Mouse (Mus musculus) CH12.LX (cell line): ENCODE results near the gene Pacsin1. TPM values are rescaled to one million over a fixed set of nuclear protein-coding genes. Genes with fewer than 3 reads are reported as not detected.
A peak's percentile ranks its signal among the peaks of the same experiment; 100 is the strongest.

Experiments
- DNase-seq: peaks from one replicate; pipeline ENCODE4 v3.0.0-alpha.2; 2013; ENCODE audit errors: extremely low read depth
- H3K27ac ChIP-seq: 2 replicates; pipeline ENCODE4 v1.5.1; 2012; ENCODE audit warnings: low read depth, mild to moderate bottlenecking, control low read depth, moderate library complexity; ENCODE audit not compliant: insufficient read depth
- H3K27me3 ChIP-seq: replicated peaks from 2 replicates; pipeline ENCODE3; 2012; ENCODE audit warnings: inconsistent platforms
- H3K36me3 ChIP-seq, 2 experiments: replicated peaks in 1 of 2; 2 replicates each; pipeline versions ENCODE3 to v1.6.1; 2012; ENCODE audit warnings: inconsistent platforms in 1 of 2, low read length in 1 of 2, mild to moderate bottlenecking in 1 of 2, mixed read lengths in 1 of 2, moderate library complexity in 1 of 2; ENCODE audit not compliant: control insufficient read depth in 1 of 2, insufficient read depth in 1 of 2
- H3K4me1 ChIP-seq, 2 experiments: 2 replicates each; pipeline ENCODE4 v1.6.1; 2012; ENCODE audit warnings: inconsistent platforms in 1 of 2, moderate library complexity in 1 of 2; ENCODE audit not compliant: insufficient read depth in 2 of 2, control insufficient read depth in 1 of 2
- H3K4me2 ChIP-seq: 2 replicates; pipeline ENCODE4 v1.6.1; 2012; ENCODE audit warnings: low read depth, mild to moderate bottlenecking, control low read depth; ENCODE audit not compliant: poor library complexity, insufficient read depth, severe bottlenecking
- H3K4me3 ChIP-seq, 3 experiments: fragments of 150-350 bp in 1 of 3; sonication (generic) in 1 of 3; replicated peaks in 1 of 3; 2 replicates each; pipeline versions ENCODE3 to v1.5.1; 2011 to 2012; ENCODE audit warnings: low read depth in 2 of 3, low read length in 2 of 3, mild to moderate bottlenecking in 2 of 3, moderate library complexity in 2 of 3, control low read depth in 1 of 3, improper control_type of control experiment in 1 of 3, inconsistent platforms in 1 of 3, mixed read lengths in 1 of 3; ENCODE audit not compliant: poor library complexity in 1 of 3
- H3K79me2 ChIP-seq: replicated peaks from 2 replicates; pipeline ENCODE4 v1.6.1; 2012; ENCODE audit warnings: mild to moderate bottlenecking, moderate library complexity; ENCODE audit not compliant: control insufficient read depth, poor library complexity, insufficient read depth, severe bottlenecking; ENCODE audit errors: extremely low read depth
- H3K9ac ChIP-seq: 2 replicates; pipeline ENCODE4 v1.6.1; 2012; ENCODE audit warnings: low read depth, mild to moderate bottlenecking, control low read depth, moderate library complexity; ENCODE audit not compliant: insufficient read depth
- H3K9me3 ChIP-seq: replicated peaks from 2 replicates; pipeline ENCODE3; 2012; ENCODE audit warnings: low read length, inconsistent platforms, mixed read lengths
- CHD1 ChIP-seq: IDR thresholded peaks from 2 replicates; pipeline ENCODE4 v1.6.1; 2012; ENCODE audit warnings: low read depth, low read length, improper control_type of control experiment, inconsistent platforms
- CTCF ChIP-seq, 2 experiments: IDR thresholded peaks in 1 of 2; conservative IDR thresholded peaks in 1 of 2; 2 replicates each; pipeline ENCODE4 v1.5.1; 2011 to 2012; ENCODE audit warnings: low read depth in 2 of 2, low read length in 2 of 2, improper control_type of control experiment in 1 of 2, inconsistent platforms in 1 of 2, mild to moderate bottlenecking in 1 of 2, moderate library complexity in 1 of 2
- EP300 ChIP-seq: IDR thresholded peaks from 2 replicates; pipeline ENCODE4 v1.6.1; 2011; ENCODE audit warnings: low read length, improper control_type of control experiment
- GABPA ChIP-seq: IDR thresholded peaks from 2 replicates; pipeline ENCODE4 v1.6.1; 2012; ENCODE audit warnings: low read depth, low read length, improper control_type of control experiment, inconsistent platforms; ENCODE audit not compliant: insufficient replicate concordance
- JUND ChIP-seq: conservative IDR thresholded peaks from 2 replicates; pipeline ENCODE4 v1.6.1; 2011; ENCODE audit warnings: low read depth, low read length, improper control_type of control experiment
- MAX ChIP-seq: IDR thresholded peaks from 2 replicates; pipeline ENCODE4 v1.6.1; 2011; ENCODE audit warnings: low read length, improper control_type of control experiment
- MEF2A ChIP-seq: IDR thresholded peaks from 2 replicates; pipeline ENCODE4 v1.6.1; 2014; ENCODE audit warnings: low read depth, mild to moderate bottlenecking, inconsistent platforms, low read length, improper control_type of control experiment, borderline replicate concordance
- NELFE ChIP-seq: IDR thresholded peaks from 2 replicates; pipeline ENCODE4 v1.6.1; 2011; ENCODE audit warnings: low read depth, low read length, improper control_type of control experiment
- PAX5 ChIP-seq: IDR thresholded peaks from 2 replicates; pipeline ENCODE4 v1.6.1; 2012; ENCODE audit warnings: low read length, inconsistent platforms, mixed read lengths
- POLR2A ChIP-seq: IDR thresholded peaks from 2 replicates; pipeline ENCODE4 v1.6.1; 2011; ENCODE audit warnings: low read depth, mild to moderate bottlenecking, improper control_type of control experiment, low read length
- RAD21 ChIP-seq: IDR thresholded peaks from 2 replicates; pipeline ENCODE4 v1.6.1; 2011; ENCODE audit warnings: low read depth, mild to moderate bottlenecking, low read length, improper control_type of control experiment, moderate library complexity
- SIN3A ChIP-seq: IDR thresholded peaks from 2 replicates; pipeline ENCODE4 v1.6.1; 2012; ENCODE audit warnings: low read length, improper control_type of control experiment, inconsistent platforms
- SMC3 ChIP-seq: IDR thresholded peaks from 2 replicates; pipeline ENCODE4 v1.6.1; 2011; ENCODE audit warnings: low read depth, low read length, improper control_type of control experiment
- TCF12 ChIP-seq: IDR thresholded peaks from 2 replicates; pipeline ENCODE4 v1.6.1; 2014; ENCODE audit warnings: low read depth, mild to moderate bottlenecking, inconsistent platforms, low read length, improper control_type of control experiment
- USF2 ChIP-seq: conservative IDR thresholded peaks from 2 replicates; pipeline ENCODE4 v1.6.1; 2011; ENCODE audit warnings: low read depth, low read length, improper control_type of control experiment
- ZC3H11A ChIP-seq: IDR thresholded peaks from 2 replicates; pipeline ENCODE4 v1.6.1; 2012; ENCODE audit warnings: low read depth, mild to moderate bottlenecking, inconsistent platforms, low read length, improper control_type of control experiment
- ZMIZ1 ChIP-seq: IDR thresholded peaks from 2 replicates; pipeline ENCODE4 v1.6.1; 2012; ENCODE audit warnings: low read depth, mild to moderate bottlenecking, inconsistent platforms, low read length, improper control_type of control experiment
- ZNF384 ChIP-seq: IDR thresholded peaks from 2 replicates; pipeline ENCODE4 v1.6.1; 2012; ENCODE audit warnings: low read depth, low read length, improper control_type of control experiment, inconsistent platforms
- dilution Hi-C: fragments of 300-500 bp; cut with MboI; formaldehyde crosslinking; loops from 2 replicates; pipeline ENCODE4 v1.14.3; 2020; ENCODE audit warnings: low sequenced_read_pairs; ENCODE audit not compliant: extremely low pct_unique_long_range_greater_than_20kb, extremely low pct_ligation_motif_present
- in situ Hi-C: fragments of 300-500 bp; cut with MboI; formaldehyde crosslinking; loops from 3 replicates; pipeline ENCODE4 v1.14.3; 2019; ENCODE audit warnings: low sequenced_read_pairs, low pct_ligation_motif_present, low pct_unique_long_range_greater_than_20kb, mixed read lengths
- polyA plus RNA-seq: library from polyadenylated mRNA; unstranded; fragments of >175 nt; gene quantifications from 2 replicates; pipeline ENCODE4 v1.2.1, GENCODE M21; 2012; ENCODE audit warnings: low read depth; ENCODE audit not compliant: insufficient read length
- total RNA-seq, 2 experiments: library from RNA; depleted of rRNA; stranded (reverse); fragments of 300-350 nt in 1 of 2; fragments of >200 nt in 1 of 2; gene quantifications; 2 replicates each; pipeline ENCODE4 v1.2.3; 2012 to 2014

Pacsin1 gene
- total and polyA plus RNA-seq, 3 experiments, result 1.9 to 14.0 (median 13.2) TPM

DNA sequence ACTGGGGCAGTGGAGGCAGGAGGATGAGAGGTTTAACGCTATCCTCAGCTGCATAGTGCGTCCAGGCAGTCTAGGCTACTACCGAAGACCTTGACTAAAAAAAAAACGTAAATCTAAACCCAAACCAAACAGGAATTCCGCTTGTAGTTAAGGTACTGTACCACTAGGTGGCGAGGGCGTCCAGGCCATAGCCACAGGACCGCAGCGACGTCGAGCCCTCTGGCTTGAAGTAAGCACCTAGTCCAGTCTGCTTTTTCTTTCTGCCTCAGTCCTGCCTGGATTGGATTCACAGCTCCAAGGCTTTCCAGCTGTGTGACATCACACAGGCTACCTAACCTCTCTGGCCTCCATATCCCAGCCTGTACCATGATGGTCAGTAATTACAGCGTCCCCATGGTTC lies 5.1 kb upstream of the Pacsin1 start:
- H3K79me2 ChIP-seq, result no peaks in the 10 kb centered on the region
- H3K4me1 ChIP-seq, result peaks cover 7 to 16% of the 10 kb centered on the region in 2 experiments; a peak in 3 of 4 replicates
- no peak for TF ChIP-seq NELFE
- TF ChIP-seq MEF2A, result 0 out of 2 replicates have a peak, but pooled peaks have one; percentile 11
- TF ChIP-seq CTCF (conservative IDR thresholded peaks at IDR 0.05 in 1 of 2, IDR thresholded peaks at IDR 0.05 in 1 of 2; ENCODE audit: low read depth in 2 of 2, low read length in 2 of 2), result peak; percentile 76 to 95
- no peak for TF ChIP-seq EP300
- no peak for TF ChIP-seq POLR2A
- peak; percentile 94 for TF ChIP-seq RAD21
- peak; percentile 82 for TF ChIP-seq ZNF384
- no peak for TF ChIP-seq USF2
- no peak for TF ChIP-seq SIN3A
- TF ChIP-seq ZC3H11A, result peak; percentile 58
- TF ChIP-seq SMC3, result peak; percentile 95
- TF ChIP-seq CHD1, result no peak
- no peak for TF ChIP-seq GABPA
- no peak for TF ChIP-seq JUND
- no peak for TF ChIP-seq MAX
- TF ChIP-seq PAX5, result no peak
- no peak overlapping the region for H3K27ac ChIP-seq
- H3K27me3 ChIP-seq, result peaks cover 13% of the 10 kb centered on the region
- peak; percentile 82 for DNase-seq
- H3K4me3 ChIP-seq, result no peak overlapping the region
- in situ Hi-C loops (loop anchor here (10.0 kb wide), 1 partner anchor 75 kb away; the partner anchor contains the start of gene Spdef), dilution Hi-C loops (no loop called here)
- H3K4me2 ChIP-seq, result no peak overlapping the region
- peaks cover 7% of the 10 kb centered on the region for H3K9me3 ChIP-seq
- no peak overlapping the region for H3K9ac ChIP-seq
- no peaks in the 10 kb centered on the region for H3K36me3 ChIP-seq

DNA sequence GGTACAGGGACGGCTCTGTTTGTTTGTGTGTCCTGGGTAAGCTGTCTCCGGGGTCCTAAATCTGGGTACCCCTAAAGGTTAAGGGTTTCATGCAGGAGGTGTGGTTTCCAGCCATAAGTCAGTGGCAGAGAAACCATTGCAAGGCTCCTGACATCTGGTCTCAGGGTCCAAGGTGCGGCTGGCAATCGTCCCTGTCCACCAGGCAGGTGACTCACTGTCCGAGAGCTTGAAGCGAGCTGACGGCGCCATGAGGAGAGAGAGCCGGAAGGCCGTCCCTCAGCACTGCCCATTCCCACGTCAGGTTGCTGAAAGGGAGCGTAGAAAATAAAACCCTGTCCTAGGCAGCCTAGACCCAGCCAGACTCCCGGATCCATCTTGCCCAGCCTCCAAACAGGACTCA lies 4.7 kb upstream of the Pacsin1 start:
- no peak overlapping the region for H3K27ac ChIP-seq
- H3K4me1 ChIP-seq, result peaks cover 3 to 13% of the 10 kb centered on the region in 2 experiments; a peak in 3 of 4 replicates
- no peak overlapping the region for H3K9ac ChIP-seq
- H3K27me3 ChIP-seq, result peaks cover 13% of the 10 kb centered on the region
- peaks cover 7% of the 10 kb centered on the region for H3K9me3 ChIP-seq
- DNase-seq, result no peak
- dilution Hi-C loops (no loop called here), in situ Hi-C loops (loop anchor here (10.0 kb wide), 1 partner anchor 74 kb away; the partner anchor contains the start of gene Spdef)
- no peaks in the 10 kb centered on the region for H3K36me3 ChIP-seq
- no peak for TF ChIP-seq ZMIZ1
- TF ChIP-seq TCF12, result no peak
- H3K4me3 ChIP-seq, result no peak overlapping the region
- no peak overlapping the region for H3K4me2 ChIP-seq
- no peaks in the 10 kb centered on the region for H3K79me2 ChIP-seq
